Mouse (Mus musculus): ENCODE results near the gene Notum. TPM values are rescaled to one million over a fixed set of nuclear protein-coding genes. Genes with fewer than 3 reads are reported as not detected.
A peak's percentile ranks its signal among the peaks of the same experiment; 100 is the strongest.

Gene Notum
- total RNA-seq (2021), result 8.3 and 11.2 TPM in 2 replicates
- long read RNA-seq, experiment 1, transcript Notum-202 (11 exons, 2,212 nt), result major isoform, 11 of 29 reads
- long read RNA-seq, experiment 1, partial matches to known transcripts, result 2 of 29 reads
- long read RNA-seq, experiment 1, other reads (novel, unspliced or antisense), result 16 of 29 reads
- long read RNA-seq, experiment 2, partial matches to known transcripts, result 1 of 19 reads
- long read RNA-seq, experiment 2, other reads (novel, unspliced or antisense), result 14 of 19 reads

DNA sequence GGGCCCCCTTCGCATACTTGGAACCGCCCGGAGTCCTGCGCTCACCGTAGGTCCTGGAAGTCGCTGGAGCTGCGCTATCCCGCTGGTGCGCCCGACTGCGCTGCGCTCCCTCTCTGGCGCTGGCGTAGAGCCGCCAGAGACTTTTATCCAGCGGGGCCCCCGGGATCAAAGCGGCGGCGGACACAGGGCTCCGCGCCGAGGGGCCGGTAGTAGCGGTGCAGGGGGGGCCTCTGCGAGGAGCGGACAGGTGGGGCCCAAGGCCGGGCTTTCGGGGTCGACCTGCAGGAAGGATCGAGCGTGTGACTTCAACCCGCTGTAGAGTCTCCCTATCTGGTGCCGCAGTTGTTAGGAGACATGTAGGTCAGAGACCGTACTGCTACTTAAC, at the start of gene Notum:
Gene Notum, minus strand, starts transcription at position 100 of the 385 bp plus-strand sequence.
- peak; percentile 29 for DNase-seq

DNA sequence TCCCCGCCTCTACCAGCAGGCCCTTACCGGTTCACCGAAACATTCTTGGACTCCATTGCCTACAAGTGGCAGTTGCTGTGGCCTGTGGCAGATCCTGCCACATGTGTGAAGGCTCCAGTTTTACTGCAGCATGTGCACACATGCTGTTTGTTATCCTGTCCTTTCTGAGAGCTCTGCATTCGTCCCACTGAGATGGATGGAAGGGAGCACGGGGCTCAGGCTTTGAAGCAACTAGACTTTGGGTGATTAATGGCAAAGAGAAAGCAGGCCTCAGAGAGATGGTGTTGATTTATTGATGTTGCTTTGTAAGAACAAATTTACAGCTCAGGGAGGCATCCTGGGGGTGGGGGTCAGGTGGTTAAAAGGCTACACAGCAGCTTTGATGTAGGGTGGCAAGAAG, 49.7 kb upstream of the Notum start:
- no peak for DNase-seq

- no peak for DNase-seq
Observed at GRCm38 (mm10) chr11:120709551-120709950, 48.6 kb upstream of the Notum start.

GRCm38 (mm10) chr11:120707969-120708368, 47.0 kb upstream of the Notum start:
- DNase-seq, result no peak

DNA sequence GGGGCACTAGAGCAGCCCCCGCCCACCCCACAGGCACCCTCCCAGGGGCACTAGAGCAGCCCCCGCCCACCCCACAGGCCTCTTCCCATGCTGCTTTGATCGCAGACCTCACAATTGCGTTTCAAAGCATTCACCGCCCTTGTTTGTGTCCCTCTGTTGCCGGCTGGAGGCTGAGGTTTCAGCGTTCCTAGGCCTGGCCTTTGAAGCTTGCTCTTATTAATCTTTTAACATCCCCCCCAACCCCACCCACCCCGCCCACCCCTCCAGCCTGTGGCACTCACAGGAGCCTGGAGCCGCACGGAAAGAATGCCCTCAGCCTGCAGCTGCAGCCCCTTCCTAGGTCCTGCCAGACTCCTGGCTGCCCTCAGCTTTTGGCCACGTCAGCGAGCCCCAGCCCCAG, 46.2 kb upstream of the Notum start:
- no peak for DNase-seq

DNA sequence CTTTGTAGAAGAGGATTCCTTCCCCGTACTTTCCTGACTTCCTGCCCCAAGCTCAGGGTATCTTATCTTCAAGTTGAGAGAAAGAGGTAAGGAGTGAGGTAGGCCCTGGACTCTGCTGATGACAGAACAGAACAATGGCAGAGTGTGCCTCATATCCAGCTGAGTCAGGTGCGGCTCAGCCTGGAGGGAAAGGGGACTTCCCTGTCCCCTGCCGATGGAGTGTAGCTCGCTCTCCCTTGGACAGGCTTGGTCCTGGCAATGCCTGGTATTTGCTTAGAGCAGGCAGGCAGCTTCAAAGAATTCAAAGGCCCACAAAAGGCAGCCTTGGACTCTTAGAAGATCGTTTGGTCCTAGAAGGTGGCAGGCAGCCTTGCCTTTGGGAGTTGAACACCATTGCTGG, 45.1 kb upstream of the Notum start:
- DNase-seq, result no peak

DNA sequence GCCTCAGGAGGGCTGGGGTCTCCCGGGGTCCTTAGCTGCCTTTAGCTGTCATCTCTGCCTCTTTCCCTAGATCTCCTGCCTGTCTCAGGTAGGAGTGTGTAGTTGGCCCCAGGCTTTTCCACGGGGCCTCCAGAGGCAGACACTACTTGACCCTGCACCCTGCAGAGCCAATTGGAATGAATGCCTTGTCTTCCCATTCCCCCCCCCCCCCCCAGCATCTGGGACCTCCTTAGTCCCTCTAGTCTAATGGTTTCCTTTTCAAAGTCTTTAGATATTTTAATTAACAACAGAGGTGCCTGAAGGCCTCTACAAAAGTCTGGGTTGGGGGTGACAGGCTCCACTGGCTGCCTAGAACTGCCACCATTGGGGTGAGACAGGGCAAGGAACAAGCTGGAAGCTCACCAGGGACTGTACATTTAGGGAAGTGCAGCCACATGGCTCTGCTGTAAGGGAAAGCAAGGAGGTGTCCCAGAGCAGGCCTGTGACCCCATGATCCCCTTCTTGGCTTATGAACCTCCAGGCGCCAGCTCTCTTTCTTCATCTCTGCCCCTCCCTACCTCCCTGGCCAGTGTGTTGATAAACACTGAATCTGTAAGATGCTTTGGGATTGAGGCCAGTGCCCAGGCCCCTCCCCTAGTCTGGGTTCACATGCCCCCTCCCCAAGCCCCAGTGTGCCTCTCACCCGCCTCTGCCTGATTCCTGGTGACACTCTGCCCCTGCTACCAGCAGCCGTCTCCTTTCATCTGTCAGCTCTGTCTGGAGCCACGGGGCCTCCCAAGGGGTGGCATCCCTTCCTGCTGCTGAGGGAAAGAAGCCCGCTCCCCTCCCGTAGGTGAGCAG, 43.7 kb upstream of the Notum start:
- no peak for DNase-seq

- peak; percentile 73 for DNase-seq
Observed at GRCm38 (mm10) chr11:120703696-120704454, 42.9 kb upstream of the Notum start.

DNA sequence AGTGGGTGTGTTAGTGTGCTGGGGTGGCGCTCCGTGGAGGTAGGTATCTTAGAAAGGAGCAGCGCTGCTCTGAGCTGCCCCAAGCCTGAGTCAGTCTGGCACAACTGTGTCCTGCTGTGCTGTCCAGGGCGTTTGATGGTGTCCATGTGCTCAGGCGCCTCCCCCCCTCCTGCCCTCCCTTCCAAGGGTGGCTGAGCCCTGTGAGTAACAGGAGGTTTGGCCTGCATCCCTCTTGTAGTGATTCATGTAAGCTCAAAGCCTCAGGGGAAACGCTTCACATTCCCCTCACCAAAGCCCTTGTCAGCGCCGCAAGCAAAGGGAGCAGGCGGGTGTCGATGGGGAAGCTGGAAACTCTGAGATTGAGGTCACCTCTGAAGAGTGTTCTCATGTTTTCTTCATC, 36.8 kb upstream of the Notum start:
- peak; percentile 89 for DNase-seq

DNA sequence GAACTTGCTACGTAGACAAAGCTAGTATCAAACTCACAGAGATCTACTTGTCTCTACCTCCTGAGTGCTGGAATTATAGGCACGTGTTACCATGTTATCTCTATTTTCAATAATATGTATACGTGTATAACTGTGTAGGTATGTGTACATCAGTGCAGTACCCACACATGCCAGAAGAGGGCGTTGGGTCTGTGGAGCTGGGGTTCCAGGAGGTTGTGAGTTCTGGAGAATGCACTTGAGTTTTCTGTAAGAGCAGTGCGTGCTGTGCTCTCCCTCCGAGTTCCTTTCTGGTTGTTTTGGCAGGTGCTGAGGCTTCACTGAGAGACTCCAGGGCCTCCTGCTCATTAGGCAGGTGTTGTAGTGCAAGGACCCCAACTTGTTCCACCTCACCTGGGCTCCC, 35.6 kb upstream of the Notum start:
- DNase-seq, result no peak

- DNase-seq, result peak; percentile 67
Observed at GRCm38 (mm10) chr11:120695641-120696040, 34.7 kb upstream of the Notum start.

DNA sequence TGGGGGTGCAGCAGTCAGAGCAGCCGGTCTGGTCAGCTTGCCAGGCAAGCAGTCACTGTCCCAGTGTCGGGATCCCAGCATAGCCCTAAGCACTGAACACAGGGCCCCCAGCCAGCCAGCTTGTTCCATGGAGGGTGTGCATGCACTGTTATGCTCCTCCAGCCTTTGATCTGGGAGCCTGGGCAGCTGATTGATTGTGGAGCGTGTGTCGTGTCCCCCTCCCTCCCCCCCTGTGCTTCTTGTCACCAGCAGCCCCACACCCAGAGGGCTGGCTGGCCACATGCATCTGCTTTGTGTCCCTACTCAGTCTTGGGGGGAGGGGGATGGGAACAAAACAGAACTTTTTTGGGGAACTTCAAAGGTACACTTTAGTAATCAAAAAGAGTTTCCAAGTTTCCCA, 34.2 kb upstream of the Notum start:
- DNase-seq, result peak; percentile 72

DNA sequence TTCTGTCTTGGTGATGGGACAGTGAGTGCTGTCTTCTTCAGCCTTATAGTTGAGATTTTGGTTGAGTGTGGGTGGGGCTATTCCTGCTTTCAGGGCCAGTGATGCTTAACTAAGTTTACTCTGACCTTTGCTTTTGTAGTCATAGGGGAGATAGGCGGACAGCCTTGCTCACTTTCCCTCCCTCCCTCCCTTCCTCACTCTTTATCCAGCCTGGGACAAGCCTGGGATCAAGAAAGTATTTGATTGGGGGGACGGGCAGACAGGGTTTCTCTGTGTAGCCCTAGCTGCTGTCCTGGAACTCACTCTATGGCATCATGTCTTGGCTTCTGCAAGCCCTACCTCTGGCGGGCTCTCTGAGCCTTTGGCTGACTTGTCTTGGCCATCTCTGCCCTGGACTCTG, 32.5 kb upstream of the Notum start:
- no peak for DNase-seq

DNA sequence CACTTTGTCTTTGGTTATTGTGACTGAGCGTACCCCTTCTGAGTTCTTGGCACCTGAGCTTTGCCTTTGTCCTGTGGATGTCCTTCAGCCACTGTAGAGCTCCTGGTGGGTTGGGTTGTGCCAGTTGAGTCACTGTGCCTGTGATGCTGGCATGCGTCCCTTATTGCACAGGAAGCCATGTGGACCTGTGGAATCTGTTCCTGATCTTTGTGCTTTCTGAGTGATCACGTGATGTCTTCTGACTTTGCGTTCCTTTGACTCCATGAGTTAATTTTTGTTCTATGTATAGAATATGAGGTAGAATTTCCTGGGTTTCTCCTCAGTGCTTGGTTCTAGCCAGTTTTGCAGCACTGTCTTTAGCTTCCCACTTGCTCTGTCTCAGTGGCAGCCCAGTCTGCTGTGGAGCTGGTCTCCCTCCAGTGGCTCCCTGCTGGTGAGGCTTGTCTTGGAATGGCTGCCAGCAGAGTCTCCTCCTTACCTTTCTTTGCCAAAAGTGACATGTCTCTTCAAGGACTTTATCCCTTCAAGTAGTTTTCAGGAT, 31.6 kb upstream of the Notum start:
- peak; percentile 66 for DNase-seq

DNA sequence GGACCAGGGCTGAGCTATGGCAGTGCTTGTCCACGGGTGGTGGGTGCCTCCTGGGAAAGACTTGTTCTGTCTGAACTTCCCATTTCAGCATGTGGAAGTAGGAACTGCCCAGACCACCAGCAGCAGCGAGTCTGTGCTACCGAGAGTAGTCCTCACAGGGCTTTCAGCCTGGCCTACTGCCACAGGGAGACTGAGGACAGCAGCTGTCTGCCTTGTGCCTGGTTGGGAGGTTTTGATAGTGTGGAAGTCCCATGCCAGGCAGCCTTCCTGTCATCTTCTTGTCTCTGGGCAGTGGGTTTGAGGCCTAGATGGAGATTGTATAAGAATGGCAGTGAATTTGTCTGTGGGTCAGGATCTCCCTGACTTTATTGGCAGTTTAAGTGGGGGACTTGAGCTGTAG, 28.4 kb upstream of the Notum start:
- no peak for DNase-seq

- DNase-seq, result no peak
Observed at GRCm38 (mm10) chr11:120686650-120687272, 25.8 kb upstream of the Notum start.

DNA sequence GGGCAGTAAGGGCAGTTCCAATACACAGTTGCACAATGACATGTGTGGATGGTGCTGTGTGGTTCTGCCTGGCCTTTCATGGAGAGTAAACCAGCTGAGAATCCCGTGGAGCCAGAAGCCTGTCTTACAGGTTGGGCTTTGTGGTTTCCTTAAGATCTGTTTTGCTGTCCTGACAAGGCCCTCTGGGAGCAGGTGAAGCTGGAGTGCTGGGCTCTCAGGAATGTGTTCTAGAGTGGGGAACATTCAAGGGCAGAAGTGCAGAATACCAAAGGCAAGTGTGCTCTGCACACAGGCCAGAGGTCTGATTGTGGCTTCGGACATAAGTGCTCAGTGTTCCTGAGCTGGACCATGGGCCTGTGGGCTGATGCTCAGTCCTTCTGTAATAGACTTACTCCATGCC, 23.7 kb upstream of the Notum start:
- DNase-seq, result no peak

DNA sequence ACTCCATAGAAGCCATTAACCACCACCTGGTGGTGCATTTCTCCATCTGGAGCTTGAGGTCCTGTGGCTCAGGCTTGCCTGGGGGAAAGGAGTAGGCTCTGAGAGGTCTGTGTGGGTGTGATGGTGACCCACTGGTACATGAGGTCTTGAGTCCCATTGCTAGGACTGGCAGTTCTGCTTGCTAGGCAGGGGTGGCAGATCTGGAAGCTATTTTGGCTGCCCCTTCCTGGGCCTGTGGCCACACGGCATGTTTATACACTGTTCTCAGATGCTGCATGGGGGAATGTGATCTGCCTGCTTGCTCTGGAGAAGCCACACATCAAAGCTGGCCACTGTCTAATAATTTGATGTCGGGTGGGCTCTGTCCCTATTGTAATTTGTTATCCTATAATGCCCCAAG, 23.1 kb upstream of the Notum start:
- DNase-seq, result no peak

- no peak for DNase-seq
Observed at GRCm38 (mm10) chr11:120683536-120683935, 22.6 kb upstream of the Notum start.

DNA sequence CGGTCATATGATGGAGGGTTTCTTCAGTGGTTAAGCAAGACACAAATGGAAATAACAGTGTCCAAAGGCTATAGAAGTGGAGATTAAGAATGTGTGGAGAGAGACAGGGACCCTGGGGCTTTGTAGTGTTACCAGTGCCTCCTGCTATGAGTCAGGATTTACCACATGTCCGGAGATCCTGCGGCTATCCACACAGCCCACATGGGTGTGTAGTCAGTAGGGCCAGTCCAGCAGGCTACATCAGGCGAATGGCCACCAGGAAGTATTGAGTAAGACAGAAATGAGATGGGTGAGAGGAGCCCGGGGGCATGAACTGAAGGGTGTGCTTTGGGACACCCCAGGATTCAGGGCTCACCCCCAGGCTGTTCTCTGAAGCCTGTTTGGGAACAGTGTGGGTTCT, 21.7 kb upstream of the Notum start:
- no peak for DNase-seq

GRCm38 (mm10) chr11:120679909-120680308, 18.9 kb upstream of the Notum start:
- DNase-seq, result peak; percentile 54

GRCm38 (mm10) chr11:120676951-120677350, 16.0 kb upstream of the Notum start:
- DNase-seq, result peak; percentile 62
